23 mouse cellular contexts compared by ENCODE assay signal in genomic region chr17:9929448-9930088, GRCm38 (mm10).
DNase-seq lines count a peak whose midpoint lies in the region; ATAC-seq and TF ChIP-seq lines count a peak whose summit lies in the region.
"Had no signal": no experiment of that assay in that cellular context is flagged by ENCODE, and none has a peak within 500 bp of the region (broad histone marks: within the 10 kb centered on the region; RNA-seq: fewer than 3 reads in every experiment).

No protein-coding gene starts in this region.

- H3K4me2 ChIP-seq in intestine, embryonic 14.5 days (ENCODE audit: low read length), result no peak overlapping the region
- no peak overlapping the region for H3K4me2 ChIP-seq in intestine, postnatal 0 days (replicated peaks; ENCODE audit: low read depth)
- H3K4me2 ChIP-seq in forebrain, embryonic 11.5 days (ENCODE audit: low read depth, low read length, severe bottlenecking), result no peak overlapping the region
- no peak overlapping the region for H3K4me2 ChIP-seq in forebrain, postnatal 0 days (ENCODE audit: low read depth)
- H3K4me2 ChIP-seq: hindbrain, embryonic 13.5 days had no signal

- no peak overlapping the region for H3K4me3 ChIP-seq in intestine, embryonic 14.5 days (ENCODE audit: low read depth, low read length)
- no peak overlapping the region for H3K4me3 ChIP-seq in intestine, postnatal 0 days (ENCODE audit: low read depth, low read length)
- H3K4me3 ChIP-seq in forebrain, embryonic 11.5 days (ENCODE audit: low read depth, low read length), result no peak overlapping the region
- no peak overlapping the region for H3K4me3 ChIP-seq in forebrain, postnatal 0 days (ENCODE audit: low read depth, low read length)
- H3K4me3 ChIP-seq: heart, adult 2 months; hindbrain, embryonic 13.5 days; limb, embryonic 10.5 days had no signal

- no peaks in the 10 kb centered on the region for H3K27me3 ChIP-seq in intestine, embryonic 14.5 days (replicated peaks; ENCODE audit: control insufficient read depth, insufficient read depth, low read length)
- no peaks in the 10 kb centered on the region for H3K27me3 ChIP-seq in intestine, postnatal 0 days (replicated peaks; ENCODE audit: control insufficient read depth, insufficient read depth, low read length)
- H3K27me3 ChIP-seq in forebrain, embryonic 11.5 days (ENCODE audit: control insufficient read depth, insufficient read depth, low read length), result no peaks in the 10 kb centered on the region
- H3K27me3 ChIP-seq in forebrain, postnatal 0 days (ENCODE audit: insufficient read depth, low read length), result no peaks in the 10 kb centered on the region
- H3K27me3 ChIP-seq: hindbrain, embryonic 13.5 days had no signal

- no peak overlapping the region for H3K9ac ChIP-seq in intestine, embryonic 14.5 days (ENCODE audit: low read length)
- no peak overlapping the region for H3K9ac ChIP-seq in intestine, postnatal 0 days (ENCODE audit: low read depth, low read length)
- H3K9ac ChIP-seq in forebrain, embryonic 11.5 days (ENCODE audit: low read length), result no peak overlapping the region
- H3K9ac ChIP-seq in forebrain, postnatal 0 days, result no peak overlapping the region
- H3K9ac ChIP-seq: hindbrain, embryonic 13.5 days had no signal

- 79% methylated on average over 8 of the region's 8 CpGs for WGBS in intestine, embryonic 14.5 days
- 88% methylated on average over 8 of the region's 8 CpGs for WGBS in intestine, postnatal 0 days
- WGBS in forebrain, embryonic 11.5 days, result 44% methylated on average over 8 of the region's 8 CpGs
- 41% methylated on average over 8 of the region's 8 CpGs for WGBS in forebrain, postnatal 0 days

- H3K4me1 ChIP-seq in intestine, embryonic 14.5 days (replicated peaks; ENCODE audit: control insufficient read depth, insufficient read depth, low read length), result no peaks in the 10 kb centered on the region
- H3K4me1 ChIP-seq in intestine, postnatal 0 days (replicated peaks; ENCODE audit: control insufficient read depth, insufficient read depth, low read length), result no peaks in the 10 kb centered on the region
- peaks cover 9% of the 10 kb centered on the region for H3K4me1 ChIP-seq in forebrain, embryonic 11.5 days (replicated peaks; ENCODE audit: control insufficient read depth, insufficient read depth, low read length)
- peaks cover 8% of the 10 kb centered on the region; the same call in 1 of the 2 replicates for H3K4me1 ChIP-seq in forebrain, postnatal 0 days (ENCODE audit: insufficient read depth)

- peak; percentile 31 for DNase-seq in intestine, embryonic 14.5 days (ENCODE audit: low spot score)
- peak; percentile 35 for DNase-seq in brain, adult 2 months (ENCODE audit: low read depth, low spot score)
- DNase-seq in forebrain, embryonic 11.5 days (ENCODE audit: low spot score), result peak; percentile 45
- DNase-seq in forebrain, postnatal 0 days, result no peak
- no peak for DNase-seq in urinary bladder, postnatal 25 days (ENCODE audit: low spot score)
- DNase-seq in spleen, postnatal 4 days (ENCODE audit: low spot score in 2 of 2), result no peak
- no peak for DNase-seq in B cell, adult 2 months
- DNase-seq: adrenal gland, adult 2 months; cerebellum, adult 8-10 months; gastrocnemius, postnatal 25 days; heart, adult 2 months; kidney, adult 8-10 months; kidney, postnatal 10 days; liver; lung, postnatal 4 days; retina, postnatal 1 day; right cerebral cortex, postnatal 4 days; thymus, adult 2 months; thymus, postnatal 4 days had no signal

- ATAC-seq in intestine, embryonic 14.5 days (replicated peaks; ENCODE audit: low FRiP score, low TSS enrichment, low read depth), result no peak
- ATAC-seq in intestine, postnatal 0 days, result no peak
- peak; percentile 64 for ATAC-seq in forebrain, embryonic 11.5 days (replicated peaks; ENCODE audit: low FRiP score)
- peak; percentile 32; the same call in 1 of the 2 replicates for ATAC-seq in forebrain, postnatal 0 days
- ATAC-seq: inflammation-experienced regulatory T-cells, adult 6 months had no signal

- TF ChIP-seq CTCF in intestine, postnatal 0 days (IDR thresholded peaks at IDR 0.05; ENCODE audit: low read depth), result no peak
- no peak for TF ChIP-seq CTCF in forebrain, postnatal 0 days (IDR thresholded peaks at IDR 0.05; ENCODE audit: low read depth)

- no peaks in the 10 kb centered on the region for H3K36me3 ChIP-seq in intestine, embryonic 14.5 days (ENCODE audit: control insufficient read depth, insufficient read depth, low read length)
- H3K36me3 ChIP-seq in intestine, postnatal 0 days (ENCODE audit: control insufficient read depth, insufficient read depth), result no peaks in the 10 kb centered on the region
- H3K36me3 ChIP-seq in forebrain, embryonic 11.5 days (ENCODE audit: control insufficient read depth, insufficient read depth, low read length), result no peaks in the 10 kb centered on the region
- no peaks in the 10 kb centered on the region for H3K36me3 ChIP-seq in forebrain, postnatal 0 days (ENCODE audit: insufficient read depth)
- H3K36me3 ChIP-seq: hindbrain, embryonic 13.5 days; limb, embryonic 10.5 days had no signal

- H3K9me3 ChIP-seq in intestine, embryonic 14.5 days (ENCODE audit: control insufficient read depth, low read length), result no peaks in the 10 kb centered on the region
- H3K9me3 ChIP-seq in intestine, postnatal 0 days (ENCODE audit: control insufficient read depth), result no peaks in the 10 kb centered on the region
- H3K9me3 ChIP-seq in forebrain, embryonic 11.5 days (ENCODE audit: control insufficient read depth, low read length), result no peaks in the 10 kb centered on the region
- H3K9me3 ChIP-seq in forebrain, postnatal 0 days (ENCODE audit: low read length), result no peaks in the 10 kb centered on the region
- H3K9me3 ChIP-seq: hindbrain, embryonic 13.5 days; limb, embryonic 10.5 days had no signal

- H3K27ac ChIP-seq in intestine, embryonic 14.5 days (ENCODE audit: low read depth), result no peak overlapping the region
- H3K27ac ChIP-seq in intestine, postnatal 0 days (ENCODE audit: low read depth, low read length), result no peak overlapping the region
- H3K27ac ChIP-seq in forebrain, embryonic 11.5 days (ENCODE audit: low read depth, low read length), result 0 out of 2 replicates have a peak overlapping the region, but pooled peaks have one; percentile 7
- peak overlapping the region; percentile 6; the same call in 1 of the 2 replicates for H3K27ac ChIP-seq in forebrain, postnatal 0 days (ENCODE audit: low read depth, low read length)
- H3K27ac ChIP-seq: heart, adult 2 months; hindbrain, embryonic 13.5 days; limb, embryonic 10.5 days had no signal

Comparison
In these comparisons a context has a peak if more than half of its experiments do, and no peak if none do; other contexts are left out.
1. DNase-seq: peak in intestine, embryonic 14.5 days (single experiment), brain, adult 2 months (single experiment) and forebrain, embryonic 11.5 days (single experiment); none in forebrain, postnatal 0 days (single experiment), urinary bladder, postnatal 25 days (single experiment), spleen, postnatal 4 days (0 of 2) and B cell, adult 2 months (0 of 2).
2. ATAC-seq: peak in forebrain, embryonic 11.5 days (single experiment) and forebrain, postnatal 0 days (single experiment); none in intestine, embryonic 14.5 days (single experiment) and intestine, postnatal 0 days (single experiment).
3. H3K27ac ChIP-seq: peak in forebrain, embryonic 11.5 days (single experiment) and forebrain, postnatal 0 days (single experiment); none in intestine, embryonic 14.5 days (single experiment) and intestine, postnatal 0 days (single experiment).